Mouse (Mus musculus) myocyte (in vitro differentiated cells): Measurements from ENCODE around the gene Rtn4rl1. TPM values are rescaled to one million over a fixed set of nuclear protein-coding genes. Genes with fewer than 3 reads are reported as not detected.

ENCODE experiments used
- H3K27me3 ChIP-seq: one replicate; pipeline ENCODE4 v1.6.1; 2011; ENCODE audit not compliant: control insufficient read depth, insufficient read depth, insufficient read length
- H3K36me3 ChIP-seq: one replicate; pipeline ENCODE4 v1.6.1; 2011; ENCODE audit not compliant: control insufficient read depth, insufficient read depth
- H3K4me2 ChIP-seq: one replicate; pipeline ENCODE4 v1.6.1; 2011; ENCODE audit warnings: low read depth, control low read depth
- H3K4me3 ChIP-seq: one replicate; pipeline ENCODE4 v1.5.1; 2011; ENCODE audit warnings: mild to moderate bottlenecking, control low read depth, moderate library complexity
- H3K79me2 ChIP-seq: one replicate; pipeline ENCODE4 v1.6.1; 2011; ENCODE audit not compliant: control insufficient read depth, insufficient read depth
- H3ac ChIP-seq: one replicate; pipeline ENCODE4 v1.6.1; 2011; ENCODE audit not compliant: control insufficient read depth, insufficient read length
- CEBPB ChIP-seq: IDR thresholded peaks from 2 replicates; pipeline ENCODE4 v1.6.1; 2011; ENCODE audit warnings: mild to moderate bottlenecking, moderate library complexity; ENCODE audit not compliant: poor library complexity, insufficient read depth, severe bottlenecking
- E2F4 ChIP-seq: IDR thresholded peaks from one replicate; pipeline ENCODE4 v1.6.1; 2011; ENCODE audit warnings: mild to moderate bottlenecking, control low read depth, moderate library complexity; ENCODE audit not compliant: insufficient read depth
- MAX ChIP-seq: IDR thresholded peaks from one replicate; pipeline ENCODE4 v1.6.1; 2011; ENCODE audit warnings: low read depth, mild to moderate bottlenecking, control low read depth
- MYOD1 ChIP-seq, 3 experiments: IDR thresholded peaks; one replicate each; pipeline ENCODE4 v1.6.1; 2011; ENCODE audit warnings: control low read depth in 2 of 3, low read depth in 2 of 3, mild to moderate bottlenecking in 2 of 3, moderate library complexity in 1 of 3; ENCODE audit not compliant: insufficient read length in 2 of 3, control insufficient read depth in 1 of 3
- MYOG ChIP-seq, 3 experiments: IDR thresholded peaks; one replicate each; pipeline ENCODE4 v1.6.1; 2011; ENCODE audit warnings: control low read depth in 2 of 3, low read depth in 2 of 3, mild to moderate bottlenecking in 2 of 3; ENCODE audit not compliant: insufficient read length in 2 of 3, control insufficient read depth in 1 of 3, insufficient read depth in 1 of 3
- POLR2A ChIP-seq: IDR thresholded peaks from one replicate; pipeline ENCODE4 v1.6.1; 2011; ENCODE audit warnings: low read depth, mild to moderate bottlenecking, control low read depth, moderate library complexity; ENCODE audit not compliant: insufficient read length
- POLR2AphosphoS2 ChIP-seq: IDR thresholded peaks from one replicate; pipeline ENCODE4 v1.6.1; 2011; ENCODE audit warnings: low read depth, control low read depth; ENCODE audit not compliant: insufficient read length
- REST ChIP-seq: IDR thresholded peaks from one replicate; pipeline ENCODE4 v1.6.1; 2011; ENCODE audit warnings: mild to moderate bottlenecking, control low read depth, moderate library complexity; ENCODE audit not compliant: insufficient read depth, insufficient read length
- SRF ChIP-seq: IDR thresholded peaks from one replicate; pipeline ENCODE4 v1.6.1; 2011; ENCODE audit warnings: low read depth; ENCODE audit not compliant: control insufficient read depth, insufficient read length
- TCF12 ChIP-seq: IDR thresholded peaks from one replicate; pipeline ENCODE4 v1.6.1; 2011; ENCODE audit warnings: mild to moderate bottlenecking, control low read depth; ENCODE audit not compliant: poor library complexity, insufficient read depth, severe bottlenecking
- TCF3 ChIP-seq: IDR thresholded peaks from one replicate; pipeline ENCODE4 v1.6.1; 2011; ENCODE audit warnings: low read depth, control low read depth; ENCODE audit not compliant: insufficient read length
- USF1 ChIP-seq: IDR thresholded peaks from one replicate; pipeline ENCODE4 v1.6.1; 2011; ENCODE audit warnings: low read depth, mild to moderate bottlenecking, control low read depth, moderate library complexity
- polyA plus RNA-seq: library from polyadenylated mRNA; unstranded; fragments of >200 nt; fragmentation: generic; extraction: Trizol; gene quantifications from one replicate; pipeline ENCODE4 v1.2.1, GENCODE M21; 2012; ENCODE audit warnings: missing spikeins

The Rtn4rl1 gene
- polyA plus RNA-seq, 1 experiment, result 0.16 TPM

DNA sequence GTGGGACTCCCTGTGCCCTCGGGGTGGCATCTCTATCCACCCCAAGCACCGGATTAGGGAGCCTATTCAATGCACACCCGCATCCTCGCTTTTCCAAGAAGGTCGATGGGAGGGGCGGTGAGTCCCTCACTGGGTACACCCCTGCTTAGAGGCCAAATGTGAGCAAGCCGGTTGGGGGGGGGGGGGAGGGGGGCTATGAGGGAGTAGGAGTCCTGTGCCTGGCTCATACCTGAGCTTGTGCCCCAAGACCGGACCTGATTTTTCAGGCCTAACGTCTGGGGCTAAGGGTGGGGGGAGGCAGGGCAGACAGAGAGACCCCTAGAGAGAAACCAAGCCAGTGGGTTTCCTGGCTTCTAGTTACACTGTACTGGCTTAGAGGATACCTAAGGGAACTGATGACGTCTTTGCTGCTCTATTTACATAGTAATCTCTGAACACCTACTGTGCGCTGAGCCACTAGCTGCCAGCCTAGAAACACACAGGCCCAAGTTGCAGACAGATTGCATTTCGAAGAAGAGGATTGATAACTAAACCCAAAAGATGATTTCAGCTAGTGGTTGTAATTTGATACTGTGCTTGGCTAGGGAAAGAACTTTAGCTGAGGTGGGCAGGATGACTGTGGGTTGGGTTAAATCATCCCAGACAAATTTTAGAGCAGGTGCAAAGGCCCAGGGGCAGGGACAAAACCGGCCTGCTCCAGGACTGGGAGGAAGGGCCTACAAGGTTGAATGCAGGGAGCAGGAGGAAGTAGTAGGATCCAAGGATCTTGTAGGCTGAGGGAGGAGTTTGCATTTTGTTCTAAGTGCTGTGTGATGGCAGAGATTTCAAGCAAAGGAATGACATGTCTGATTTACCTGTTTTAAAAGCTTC, 20.7 kb downstream of the Rtn4rl1 start:
- no peak overlapping the region for H3K4me2 ChIP-seq
- H3K27me3 ChIP-seq, result no peaks in the 10 kb centered on the region
- no peaks in the 10 kb centered on the region for H3K79me2 ChIP-seq
- H3K4me3 ChIP-seq, result no peak overlapping the region
- no peak overlapping the region for H3ac ChIP-seq
- H3K36me3 ChIP-seq, result no peaks in the 10 kb centered on the region
- no peak for TF ChIP-seq E2F4
- TF ChIP-seq CEBPB, result peak; percentile 57; the same call in 1 of the 2 replicates

DNA sequence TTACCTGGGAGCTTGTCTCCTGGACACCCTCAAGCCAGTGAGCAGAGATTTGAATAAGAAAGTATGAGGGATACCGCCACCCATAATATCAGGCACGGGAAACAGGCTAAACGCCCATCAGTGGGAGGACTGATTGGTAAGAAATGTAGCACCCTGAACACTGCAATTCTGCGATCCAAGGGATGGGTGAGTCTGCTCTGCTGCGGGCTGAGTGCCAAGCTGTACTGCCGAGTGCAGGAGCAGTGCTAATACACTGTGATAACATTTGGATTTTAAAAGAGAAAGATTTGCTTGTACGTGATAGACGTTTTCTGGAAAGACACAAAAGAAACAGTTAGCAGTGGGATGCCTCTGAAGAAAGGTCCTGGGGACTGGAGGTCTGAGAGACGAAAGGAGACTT, 26.5 kb downstream of the Rtn4rl1 start:
- TF ChIP-seq REST, result no peak
- Histone ChIP-seq H3K27me3 (no peaks in the 10 kb centered on the region), H3K36me3 (no peaks in the 10 kb centered on the region), H3K4me3 (no peak overlapping the region), H3ac (no peak overlapping the region), H3K79me2 (no peaks in the 10 kb centered on the region), H3K4me2 (no peak overlapping the region)

DNA sequence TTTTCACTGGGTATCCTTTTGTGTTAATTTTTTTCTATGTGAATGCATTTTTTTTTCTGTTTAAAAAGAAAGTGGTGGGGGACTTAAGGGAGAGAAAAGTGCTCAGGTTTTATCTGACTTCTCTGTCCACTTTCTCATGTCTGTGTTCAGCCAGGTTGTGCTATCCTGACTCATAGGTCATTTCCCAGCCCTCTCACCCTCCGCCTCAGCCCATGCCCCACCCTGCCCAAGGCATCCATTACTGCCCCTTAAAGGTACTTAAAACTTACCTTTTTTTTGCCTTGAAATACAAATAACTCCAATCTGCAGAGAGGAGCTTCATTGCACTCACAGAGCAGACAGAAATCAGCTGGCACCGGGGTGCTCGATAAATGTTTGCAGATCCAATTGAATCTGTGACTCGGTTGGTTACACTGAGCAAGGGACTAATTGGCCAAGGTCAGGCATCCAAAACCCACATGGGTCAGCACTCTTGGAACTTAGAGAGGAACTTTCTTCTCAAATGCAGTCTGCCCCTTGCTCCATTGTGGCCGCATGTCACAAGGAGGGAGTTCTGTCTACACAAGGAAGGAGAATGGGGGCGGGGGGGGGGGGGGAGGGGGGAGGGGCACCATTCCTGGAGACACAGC, 27.0 kb downstream of the Rtn4rl1 start:
- Histone ChIP-seq H3K4me2 (no peak overlapping the region), H3K36me3 (no peaks in the 10 kb centered on the region), H3ac (no peak overlapping the region), H3K4me3 (no peak overlapping the region), H3K79me2 (no peaks in the 10 kb centered on the region), H3K27me3 (no peaks in the 10 kb centered on the region)
- no peak for TF ChIP-seq REST
- no peak for TF ChIP-seq MYOG (IDR thresholded peaks at IDR 0.05; ENCODE audit: control insufficient read depth in 1 of 3, insufficient read depth in 1 of 3, insufficient read length in 2 of 3, low read depth in 2 of 3)
- no peak for TF ChIP-seq CEBPB
- TF ChIP-seq TCF12, result no peak
- TF ChIP-seq MAX, result no peak
- TF ChIP-seq MYOD1 (IDR thresholded peaks at IDR 0.05; ENCODE audit: control insufficient read depth in 1 of 3, insufficient read length in 2 of 3, low read depth in 2 of 3), result no peak
- TF ChIP-seq E2F4, result no peak
- TF ChIP-seq TCF3, result no peak
- no peak for TF ChIP-seq USF1
- no peak for TF ChIP-seq POLR2A
- no peak for TF ChIP-seq POLR2AphosphoS2
- TF ChIP-seq SRF, result no peak

DNA sequence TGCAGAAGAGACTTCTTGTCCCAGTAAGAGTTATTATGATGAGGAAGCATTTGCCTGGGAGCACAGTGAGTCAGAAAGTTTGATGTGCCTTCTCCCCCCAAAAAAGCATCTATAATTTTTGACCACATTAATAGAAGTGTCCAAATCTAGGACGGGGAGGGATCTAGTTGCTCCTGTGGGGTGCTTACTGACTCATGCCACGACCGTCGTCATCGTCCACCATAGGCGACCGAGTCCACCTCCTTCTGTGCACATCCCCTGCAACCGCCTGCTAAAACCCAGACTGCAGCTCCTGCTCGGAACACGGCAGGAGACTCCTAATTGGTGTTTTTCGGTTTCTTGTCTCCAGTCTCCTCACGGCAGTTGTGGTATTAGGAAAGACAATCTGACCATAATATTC, 30.5 kb downstream of the Rtn4rl1 start:
- Histone ChIP-seq H3K4me3 (no peak overlapping the region), H3K36me3 (no peaks in the 10 kb centered on the region), H3K27me3 (no peaks in the 10 kb centered on the region), H3K4me2 (no peak overlapping the region), H3K79me2 (no peaks in the 10 kb centered on the region), H3ac (no peak overlapping the region)
- TF ChIP-seq USF1 (no peak), MYOD1 (IDR thresholded peaks at IDR 0.05; ENCODE audit: control insufficient read depth in 1 of 3, insufficient read length in 2 of 3, low read depth in 2 of 3) (no peak), TCF12 (no peak), MAX (no peak), CEBPB (no peak), TCF3 (no peak), E2F4 (no peak), POLR2AphosphoS2 (no peak), POLR2A (no peak), MYOG (IDR thresholded peaks at IDR 0.05; ENCODE audit: control insufficient read depth in 1 of 3, insufficient read depth in 1 of 3, insufficient read length in 2 of 3, low read depth in 2 of 3) (no peak), REST (no peak), SRF (no peak)

DNA sequence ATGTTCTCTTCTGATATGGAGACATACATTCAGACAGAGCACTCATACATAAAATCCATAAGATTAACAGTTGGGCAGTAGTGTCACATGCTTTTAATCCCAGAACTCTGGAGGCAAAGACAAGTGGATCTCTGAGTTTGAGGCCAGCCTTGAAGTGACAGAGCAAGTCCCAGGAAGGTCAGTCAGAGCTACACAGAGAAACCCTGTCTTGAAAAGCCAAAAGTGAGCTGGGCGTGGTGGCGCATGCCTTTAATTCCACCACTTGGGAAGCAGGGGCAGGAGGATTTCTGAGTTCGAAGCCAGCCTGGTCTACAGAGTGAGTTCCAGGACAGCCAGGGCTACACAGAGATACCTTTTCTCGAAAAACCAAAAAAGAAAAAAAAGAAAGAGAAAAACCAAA, 31.3 kb downstream of the Rtn4rl1 start:
- Histone ChIP-seq H3K4me2 (no peak overlapping the region), H3K79me2 (no peaks in the 10 kb centered on the region), H3K27me3 (no peaks in the 10 kb centered on the region), H3K36me3 (no peaks in the 10 kb centered on the region), H3K4me3 (no peak overlapping the region), H3ac (no peak overlapping the region)
- TF ChIP-seq POLR2AphosphoS2, result no peak
- no peak for TF ChIP-seq SRF
- TF ChIP-seq MYOG (IDR thresholded peaks at IDR 0.05; ENCODE audit: control insufficient read depth in 1 of 3, insufficient read depth in 1 of 3, insufficient read length in 2 of 3, low read depth in 2 of 3), result no peak
- TF ChIP-seq TCF3, result no peak
- TF ChIP-seq USF1, result no peak
- no peak for TF ChIP-seq E2F4
- no peak for TF ChIP-seq MAX
- no peak for TF ChIP-seq CEBPB
- no peak for TF ChIP-seq MYOD1 (IDR thresholded peaks at IDR 0.05; ENCODE audit: control insufficient read depth in 1 of 3, insufficient read length in 2 of 3, low read depth in 2 of 3)
- no peak for TF ChIP-seq TCF12
- TF ChIP-seq POLR2A, result no peak
- TF ChIP-seq REST, result no peak
